Mouse (Mus musculus): Measurements from ENCODE around the gene Clmp.

Clmp gene

DNA sequence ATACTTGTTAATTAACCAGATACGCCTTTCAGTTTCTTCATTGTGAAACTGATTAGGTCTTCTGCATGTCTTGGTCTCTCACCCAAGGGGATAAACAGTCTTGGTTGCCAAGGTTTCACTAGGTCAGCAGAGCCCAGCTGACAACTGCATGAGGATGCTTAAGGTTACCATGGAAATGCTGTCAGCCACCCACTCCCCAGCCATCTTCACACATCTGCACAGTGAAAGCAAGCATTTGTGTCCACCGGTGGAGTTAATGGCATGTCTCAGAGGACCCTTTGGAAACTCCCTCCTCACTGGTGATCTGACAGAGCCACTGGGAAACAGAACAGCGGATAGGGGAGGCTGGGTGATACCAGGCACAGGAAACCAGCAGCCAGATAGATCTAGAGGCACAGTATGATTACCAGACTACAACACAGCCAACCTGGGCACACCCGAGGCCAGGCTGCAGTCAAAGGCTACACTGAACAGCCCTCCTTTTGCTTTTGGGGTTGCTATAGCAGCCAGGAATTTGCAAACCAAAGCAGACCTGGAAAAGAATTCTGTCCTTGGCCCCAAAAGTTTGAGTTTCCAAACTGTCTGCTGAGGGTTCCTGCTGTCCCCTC, 14.3 kb upstream of the Clmp start:
- Histone ChIP-seq H3K27me3 (ENCODE audit: control insufficient read depth, insufficient read depth, low read length, poor library complexity, severe bottlenecking) (no peaks in the 10 kb centered on the region), H3K36me3 (ENCODE audit: control insufficient read depth, insufficient read depth, low read length, poor library complexity, severe bottlenecking) (no peaks in the 10 kb centered on the region)
- DNase-seq (ENCODE audit: low read depth, low spot score): no peak

- H3K36me3 ChIP-seq (ENCODE audit: control insufficient read depth, insufficient read depth, low read length, poor library complexity, severe bottlenecking): no peaks in the 10 kb centered on the region
- no peaks in the 10 kb centered on the region for H3K27me3 ChIP-seq (ENCODE audit: control insufficient read depth, insufficient read depth, low read length, poor library complexity, severe bottlenecking)
- no peak for DNase-seq (ENCODE audit: low read depth, low spot score)
Measured at GRCm38 (mm10) chr9:40675203-40675958, 10.4 kb upstream of the Clmp start.

DNA sequence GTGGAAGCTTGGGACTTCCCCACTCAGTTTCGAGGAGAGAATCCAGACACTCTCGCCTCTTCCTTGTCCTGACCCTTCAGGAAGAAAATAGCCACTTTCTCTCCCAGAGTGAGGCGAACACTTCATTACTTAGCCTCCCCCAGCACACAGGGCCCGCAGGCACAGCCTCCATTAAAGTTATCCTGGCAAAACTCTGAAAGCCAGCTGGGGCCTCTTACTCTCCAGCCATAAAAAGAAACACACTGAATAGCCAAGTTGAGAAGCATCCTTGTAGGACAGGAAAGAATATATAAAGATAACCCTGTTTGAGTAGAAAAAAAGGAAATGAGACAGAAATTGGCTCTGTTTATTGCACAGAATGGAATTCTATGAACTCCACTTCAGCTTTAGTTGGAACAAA, 7.1 kb upstream of the Clmp start:
- no peaks in the 10 kb centered on the region for H3K36me3 ChIP-seq (ENCODE audit: control insufficient read depth, insufficient read depth, low read length, poor library complexity, severe bottlenecking)
- H3K27me3 ChIP-seq (ENCODE audit: control insufficient read depth, insufficient read depth, low read length, poor library complexity, severe bottlenecking): no peaks in the 10 kb centered on the region
- no peak for DNase-seq (ENCODE audit: low read depth, low spot score)

DNA sequence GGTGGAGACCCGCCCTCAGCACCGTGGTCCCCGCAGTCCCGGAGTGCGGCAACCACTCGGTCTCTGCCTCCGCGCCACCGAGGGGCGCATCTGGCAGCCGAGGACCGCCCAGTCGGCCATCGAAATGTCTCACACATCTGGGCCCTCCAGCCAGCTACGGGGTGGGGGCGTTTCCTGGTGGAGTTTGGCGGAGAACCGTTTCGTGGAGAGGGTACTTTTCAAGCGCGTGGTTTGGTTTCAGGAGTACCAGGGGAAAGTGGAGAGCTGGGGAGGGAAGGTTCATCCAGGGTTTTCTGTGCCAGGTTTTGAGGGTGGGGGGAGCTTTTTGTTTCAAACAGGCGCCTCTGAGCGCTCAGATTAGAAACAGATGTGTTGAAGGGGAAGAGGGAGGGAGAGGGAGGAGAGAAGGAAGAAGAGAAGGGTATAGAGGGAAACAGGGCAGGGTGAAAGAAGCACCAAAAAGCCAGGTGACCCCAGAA, 698 bp downstream of the Clmp start:
- no peaks in the 10 kb centered on the region; the same call in 1 of the 2 replicates for H3K27me3 ChIP-seq (ENCODE audit: control insufficient read depth, insufficient read depth, low read length, poor library complexity, severe bottlenecking)
- H3K36me3 ChIP-seq (ENCODE audit: control insufficient read depth, insufficient read depth, low read length, poor library complexity, severe bottlenecking): no peaks in the 10 kb centered on the region
- no peak for DNase-seq (ENCODE audit: low read depth, low spot score)

GRCm38 (mm10) chr9:40687053-40687452, 1.3 kb downstream of the Clmp start:
- no peaks in the 10 kb centered on the region; the same call in 1 of the 2 replicates for H3K27me3 ChIP-seq (ENCODE audit: control insufficient read depth, insufficient read depth, low read length, poor library complexity, severe bottlenecking)
- DNase-seq (ENCODE audit: low read depth, low spot score): no peak

GRCm38 (mm10) chr9:40687553-40687952, 1.8 kb downstream of the Clmp start:
- no peak for DNase-seq (ENCODE audit: low read depth, low spot score)

More at GRCm38 (mm10) chr9:40687053-40687452, 1.3 kb downstream of the Clmp start:
- H3K36me3 ChIP-seq (ENCODE audit: control insufficient read depth, insufficient read depth, low read length, poor library complexity, severe bottlenecking): no peaks in the 10 kb centered on the region

GRCm38 (mm10) chr9:40690511-40690910, 4.7 kb downstream of the Clmp start:
- Histone ChIP-seq H3K36me3 (ENCODE audit: control insufficient read depth, insufficient read depth, low read length, poor library complexity, severe bottlenecking) (no peaks in the 10 kb centered on the region), H3K27me3 (ENCODE audit: control insufficient read depth, insufficient read depth, low read length, poor library complexity, severe bottlenecking) (no peaks in the 10 kb centered on the region)
- DNase-seq (ENCODE audit: low read depth, low spot score): no peak

More at GRCm38 (mm10) chr9:40687553-40687952, 1.8 kb downstream of the Clmp start:
- no peaks in the 10 kb centered on the region for H3K36me3 ChIP-seq (ENCODE audit: control insufficient read depth, insufficient read depth, low read length, poor library complexity, severe bottlenecking)
- H3K27me3 ChIP-seq (ENCODE audit: control insufficient read depth, insufficient read depth, low read length, poor library complexity, severe bottlenecking): no peaks in the 10 kb centered on the region; the same call in 1 of the 2 replicates

DNA sequence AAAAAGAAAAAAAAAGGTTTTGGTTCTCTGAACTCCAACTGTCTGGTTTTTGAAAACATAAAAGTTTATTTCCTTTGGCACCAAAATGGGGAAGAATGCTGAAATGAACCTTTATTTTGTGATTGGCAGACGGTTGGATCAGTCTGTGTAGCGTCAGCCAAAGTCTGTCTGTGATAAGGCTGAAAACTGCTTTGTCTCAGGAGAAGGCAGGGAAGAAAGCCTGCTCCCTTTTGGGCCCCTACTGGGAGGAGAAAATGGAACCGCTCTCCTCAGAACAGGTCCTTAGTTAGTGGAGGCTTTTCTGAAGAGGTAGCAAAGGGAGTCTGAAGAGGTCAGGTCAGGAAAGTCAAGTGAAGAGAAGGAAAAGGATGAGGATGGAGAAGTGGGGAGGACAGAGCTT, 7.3 kb downstream of the Clmp start:
- H3K27me3 ChIP-seq (ENCODE audit: control insufficient read depth, insufficient read depth, low read length, poor library complexity, severe bottlenecking): no peaks in the 10 kb centered on the region
- H3K36me3 ChIP-seq (ENCODE audit: control insufficient read depth, insufficient read depth, low read length, poor library complexity, severe bottlenecking): no peaks in the 10 kb centered on the region
- no peak for DNase-seq (ENCODE audit: low read depth, low spot score)

DNA sequence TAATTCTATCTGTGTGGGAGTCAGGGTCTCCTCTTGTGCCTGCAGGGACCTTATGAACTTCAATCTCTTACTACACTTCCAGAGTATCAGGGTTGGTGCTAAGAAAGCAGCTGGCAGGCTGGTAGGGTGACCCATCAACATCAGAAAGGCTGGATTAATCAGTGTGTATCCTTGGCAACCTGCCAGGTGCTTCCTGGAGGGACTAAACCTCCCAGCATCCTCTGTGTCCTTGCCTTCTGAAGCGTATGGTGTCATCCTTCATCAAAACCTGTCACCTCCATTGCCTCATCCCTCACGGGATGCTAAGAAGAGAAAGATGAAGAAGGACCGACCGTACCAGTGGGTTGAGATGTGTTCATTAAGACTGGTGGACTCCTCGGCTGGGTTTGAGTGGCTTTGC, 8.0 kb downstream of the Clmp start:
- no peaks in the 10 kb centered on the region for H3K36me3 ChIP-seq (ENCODE audit: control insufficient read depth, insufficient read depth, low read length, poor library complexity, severe bottlenecking)
- no peaks in the 10 kb centered on the region for H3K27me3 ChIP-seq (ENCODE audit: control insufficient read depth, insufficient read depth, low read length, poor library complexity, severe bottlenecking)
- no peak for DNase-seq (ENCODE audit: low read depth, low spot score)

GRCm38 (mm10) chr9:40694284-40694683, 8.5 kb downstream of the Clmp start:
- DNase-seq (ENCODE audit: low read depth, low spot score): no peak
- Histone ChIP-seq H3K36me3 (ENCODE audit: control insufficient read depth, insufficient read depth, low read length, poor library complexity, severe bottlenecking) (no peaks in the 10 kb centered on the region), H3K27me3 (ENCODE audit: control insufficient read depth, insufficient read depth, low read length, poor library complexity, severe bottlenecking) (no peaks in the 10 kb centered on the region)

GRCm38 (mm10) chr9:40696086-40696485, 10.3 kb downstream of the Clmp start:
- Histone ChIP-seq H3K36me3 (ENCODE audit: control insufficient read depth, insufficient read depth, low read length, poor library complexity, severe bottlenecking) (no peaks in the 10 kb centered on the region), H3K27me3 (ENCODE audit: control insufficient read depth, insufficient read depth, low read length, poor library complexity, severe bottlenecking) (no peaks in the 10 kb centered on the region)
- no peak for DNase-seq (ENCODE audit: low read depth, low spot score)

DNA sequence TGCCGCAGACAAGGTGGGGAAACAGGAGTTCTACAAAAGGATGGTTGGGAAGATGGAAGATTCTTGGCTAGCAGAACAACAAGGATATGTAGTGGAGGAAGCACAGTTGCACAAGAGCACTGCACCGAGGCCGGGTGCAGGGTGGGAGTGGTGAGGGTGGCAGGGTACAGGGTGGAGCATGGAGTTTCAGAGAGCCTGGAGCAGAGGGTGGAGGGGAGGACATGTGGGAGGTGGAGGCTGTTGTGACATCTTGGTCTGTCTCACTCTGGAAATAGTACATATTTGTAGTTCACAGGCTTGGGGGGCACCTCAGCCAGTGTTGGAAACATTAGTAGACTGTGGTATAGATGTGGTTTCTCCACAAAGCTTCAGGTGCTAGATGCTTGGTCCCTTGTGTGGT, 13.4 kb downstream of the Clmp start:
- Histone ChIP-seq H3K27me3 (ENCODE audit: control insufficient read depth, insufficient read depth, low read length, poor library complexity, severe bottlenecking) (no peaks in the 10 kb centered on the region), H3K36me3 (ENCODE audit: control insufficient read depth, insufficient read depth, low read length, poor library complexity, severe bottlenecking) (no peaks in the 10 kb centered on the region)

GRCm38 (mm10) chr9:40700253-40700652, 14.5 kb downstream of the Clmp start:
- DNase-seq (ENCODE audit: low read depth, low spot score): no peak
- Histone ChIP-seq H3K27me3 (ENCODE audit: control insufficient read depth, insufficient read depth, low read length, poor library complexity, severe bottlenecking) (no peaks in the 10 kb centered on the region), H3K36me3 (ENCODE audit: control insufficient read depth, insufficient read depth, low read length, poor library complexity, severe bottlenecking) (no peaks in the 10 kb centered on the region)

More for the DNA sequence above, 13.4 kb downstream of the Clmp start:
- DNase-seq (ENCODE audit: low read depth, low spot score): no peak

GRCm38 (mm10) chr9:40704364-40705276, 18.9 kb downstream of the Clmp start:
- no peaks in the 10 kb centered on the region for H3K36me3 ChIP-seq (ENCODE audit: control insufficient read depth, insufficient read depth, low read length, poor library complexity, severe bottlenecking)
- DNase-seq (ENCODE audit: low read depth, low spot score): no peak
- no peaks in the 10 kb centered on the region for H3K27me3 ChIP-seq (ENCODE audit: control insufficient read depth, insufficient read depth, low read length, poor library complexity, severe bottlenecking)
